Mouse (Mus musculus): ENCODE data around the gene Fahd1. TPM values are rescaled to one million over a fixed set of nuclear protein-coding genes. Genes with fewer than 3 reads are reported as not detected.
A peak's percentile ranks its signal among the peaks of the same experiment; 100 is the strongest.

Gene Fahd1
- total RNA-seq, 2 experiments from 2014 or later, result 58.0 to 71.4 TPM

DNA sequence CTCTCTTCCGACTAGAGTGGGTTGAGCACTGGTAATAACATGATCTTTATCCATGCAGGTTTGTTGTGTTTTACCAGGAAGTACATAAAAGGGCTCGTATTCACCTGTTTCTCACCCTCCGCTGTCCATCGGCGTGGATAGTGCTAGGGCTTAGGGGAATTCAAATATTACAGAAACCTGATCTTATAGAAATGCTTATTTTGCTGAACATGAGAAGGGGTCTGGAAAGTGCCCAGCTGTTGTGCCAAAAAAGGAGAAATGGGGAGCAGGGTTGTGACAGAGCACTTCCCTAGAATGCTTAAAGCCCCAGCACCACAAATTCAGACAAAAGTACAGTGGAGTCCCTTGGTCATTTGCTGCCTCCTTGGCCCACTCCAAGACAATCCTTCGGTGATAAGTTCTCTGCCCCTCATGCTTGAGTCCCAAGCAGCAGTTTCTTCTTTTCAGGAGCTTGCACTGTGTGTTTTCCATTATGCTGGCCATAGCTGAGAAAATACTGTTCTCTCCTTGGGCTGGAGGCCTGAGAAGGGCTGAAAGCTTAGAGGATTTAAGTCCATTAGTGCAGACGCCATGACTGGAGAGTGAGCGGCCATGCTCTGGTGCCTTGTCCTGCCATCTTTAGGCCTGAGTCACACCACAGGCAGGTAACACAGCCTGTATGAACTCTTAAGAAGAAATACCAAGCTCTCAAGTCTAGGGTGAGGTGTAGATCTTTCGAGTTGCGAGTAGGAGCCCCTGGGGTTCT lies 1.4 kb upstream of the Fahd1 start:
- ATAC-seq (replicated peaks; ENCODE audit: low FRiP score, poor library complexity, severe bottlenecking), result no peak

DNA sequence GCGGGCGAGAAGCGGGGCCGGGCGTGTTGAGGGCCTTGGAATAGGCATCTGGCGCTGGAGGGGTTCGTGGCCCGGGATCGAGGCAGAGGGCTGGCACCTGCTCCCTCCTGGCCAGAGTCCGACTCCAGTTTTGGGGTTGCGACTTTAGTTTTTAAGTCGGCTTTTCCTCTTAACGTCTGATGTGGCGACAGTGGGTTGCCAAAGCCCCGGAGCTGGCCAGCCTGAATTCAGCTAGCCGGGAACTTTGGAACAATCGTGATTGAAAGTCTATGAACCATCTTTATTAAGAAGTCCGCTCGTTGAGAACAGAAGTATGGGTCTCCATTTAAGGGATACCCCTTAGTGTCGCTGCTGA lies 586 bp upstream of the Fahd1 start:
- no peak for ATAC-seq (replicated peaks; ENCODE audit: low FRiP score, poor library complexity, severe bottlenecking)

DNA sequence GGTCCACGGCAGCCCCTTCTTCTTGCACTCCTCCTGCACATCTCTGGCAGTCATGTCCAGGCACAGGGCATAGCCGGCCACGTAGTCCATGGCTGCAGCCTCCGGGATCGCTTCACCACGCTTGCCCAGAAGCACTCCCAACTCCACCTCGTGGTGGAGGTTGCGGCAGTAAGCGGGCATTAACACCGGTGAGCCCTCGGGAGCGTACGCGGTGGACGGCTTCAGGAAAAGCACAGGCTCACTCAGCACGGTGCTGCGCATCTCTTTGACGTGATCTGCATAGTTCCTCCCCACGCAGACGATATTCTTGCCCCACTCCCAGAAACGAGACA lies 465 bp downstream of the Fahd1 start:
- peak; percentile 52 for ATAC-seq (replicated peaks; ENCODE audit: low FRiP score, poor library complexity, severe bottlenecking)

DNA sequence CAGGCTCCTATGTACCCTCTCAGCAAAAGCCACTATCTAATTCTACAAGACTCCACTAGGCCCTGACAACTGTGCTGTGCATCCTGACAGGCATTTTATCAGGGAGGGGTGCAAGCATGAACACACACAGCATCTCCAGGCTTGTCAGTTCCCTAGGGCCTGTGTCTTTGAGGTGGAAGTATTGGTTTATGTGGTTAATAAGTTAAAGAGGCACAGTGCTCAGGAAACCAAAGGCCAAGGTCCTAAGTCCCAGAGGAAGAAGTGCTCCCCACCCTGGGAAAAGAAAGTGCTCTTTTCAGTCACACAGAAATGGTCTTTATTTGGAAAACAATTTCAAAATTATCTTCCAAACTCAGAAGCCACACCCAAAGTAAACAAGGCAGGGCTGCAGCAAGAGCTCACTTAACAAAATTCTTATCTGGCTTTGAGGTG lies 1.5 kb downstream of the Fahd1 start:
- ATAC-seq (replicated peaks; ENCODE audit: low FRiP score, poor library complexity, severe bottlenecking), result peak; percentile 36

DNA sequence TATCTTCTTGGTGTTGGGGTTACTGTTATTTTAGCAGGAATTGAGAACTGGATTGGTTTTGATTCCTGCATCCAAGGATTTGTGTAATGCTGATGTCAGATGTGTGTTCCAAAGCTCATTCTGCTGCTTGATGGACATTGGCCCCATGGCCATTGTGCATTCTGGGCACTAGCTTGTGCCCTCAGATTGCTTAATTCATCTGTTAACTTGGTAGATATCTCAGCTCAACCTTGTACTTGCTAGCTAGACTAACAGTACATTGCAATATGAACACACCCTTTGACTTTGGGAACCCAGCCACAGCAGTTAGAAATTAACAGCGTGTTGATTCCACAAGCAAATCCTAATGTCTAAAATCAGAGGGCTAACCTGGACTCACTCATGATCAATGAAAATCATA lies 2.8 kb downstream of the Fahd1 start:
- ATAC-seq (replicated peaks; ENCODE audit: low FRiP score, poor library complexity, severe bottlenecking), result no peak

DNA sequence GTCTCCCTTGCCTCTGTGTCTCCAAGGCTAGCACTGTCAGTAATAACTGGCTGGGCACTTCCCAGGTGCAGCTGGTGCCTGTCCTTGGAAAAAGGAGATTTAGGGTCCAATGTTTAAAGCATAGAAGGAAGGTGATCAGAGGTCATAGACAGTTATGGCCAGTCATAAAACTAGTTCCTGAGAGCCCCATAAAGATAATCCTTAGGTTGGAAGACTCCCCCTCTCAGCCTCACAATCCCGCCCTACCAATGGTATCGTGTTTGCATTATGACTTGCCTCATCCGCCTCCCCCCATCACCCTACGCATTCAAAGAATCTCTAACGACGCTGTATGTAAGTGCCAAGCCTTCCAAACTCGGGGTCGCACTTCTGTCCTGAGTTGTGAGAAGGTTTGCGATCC lies 5.6 kb downstream of the Fahd1 start:
- no peak for ATAC-seq (replicated peaks; ENCODE audit: low FRiP score, poor library complexity, severe bottlenecking)

DNA sequence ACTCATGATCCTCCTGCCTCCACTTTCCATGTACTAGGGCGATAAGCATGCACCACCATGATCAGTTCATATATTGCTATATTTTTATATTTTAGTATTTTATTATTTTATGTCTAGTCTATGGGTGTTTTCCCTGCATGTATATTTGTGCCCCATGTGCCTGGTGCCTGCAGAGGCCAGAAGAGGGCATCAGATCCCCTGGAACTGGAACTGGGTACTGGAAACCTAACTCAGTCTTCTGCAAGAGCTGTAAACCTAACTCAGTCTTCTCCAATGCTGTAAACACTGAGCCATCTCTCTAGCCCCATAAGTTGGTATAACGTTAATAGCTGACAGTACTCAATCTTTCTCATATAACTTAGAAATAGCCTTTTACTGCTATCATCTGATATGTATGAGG lies 7.5 kb downstream of the Fahd1 start:
- ATAC-seq (replicated peaks; ENCODE audit: low FRiP score, poor library complexity, severe bottlenecking), result peak; percentile 79

DNA sequence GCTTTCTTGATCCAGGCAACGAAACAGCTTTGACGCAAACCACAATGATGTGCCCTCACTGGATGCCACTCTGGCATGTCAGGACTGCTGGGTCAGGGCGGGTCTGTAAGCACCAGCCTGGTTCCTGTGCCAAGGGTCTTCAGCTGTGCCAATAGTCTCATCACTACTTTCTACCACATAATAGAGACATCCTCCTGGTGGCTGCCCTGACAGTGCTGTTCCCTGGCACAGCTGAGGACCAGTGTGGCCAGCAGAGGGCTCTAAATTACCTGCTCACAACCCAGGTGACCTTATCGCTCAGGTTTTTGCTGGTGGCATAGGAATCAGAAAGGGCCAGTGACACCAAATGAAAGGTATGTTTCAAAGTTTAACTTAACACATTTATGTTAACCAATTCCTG lies 9.0 kb downstream of the Fahd1 start:
- peak; percentile 85 for ATAC-seq (replicated peaks; ENCODE audit: low FRiP score, poor library complexity, severe bottlenecking)

DNA sequence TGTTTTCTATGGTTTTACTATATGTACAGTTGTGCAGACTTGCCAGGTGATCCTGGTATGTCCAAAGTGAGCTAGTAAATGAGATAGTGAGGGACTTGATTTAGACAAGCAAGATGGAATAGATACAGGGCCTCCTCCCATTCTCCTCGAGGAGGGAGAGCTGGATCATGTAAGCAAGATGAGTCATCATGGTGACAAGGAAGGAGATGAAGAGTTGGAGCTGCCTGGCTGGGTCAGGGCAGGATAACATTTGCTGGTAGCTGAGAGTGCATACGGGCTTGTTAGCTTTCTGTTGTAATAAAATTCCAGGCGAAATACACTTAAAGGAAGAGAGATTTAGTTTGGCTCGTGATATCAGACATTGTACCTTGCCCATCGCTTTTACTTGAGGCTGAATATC lies 9.8 kb downstream of the Fahd1 start:
- ATAC-seq (replicated peaks; ENCODE audit: low FRiP score, poor library complexity, severe bottlenecking), result no peak

DNA sequence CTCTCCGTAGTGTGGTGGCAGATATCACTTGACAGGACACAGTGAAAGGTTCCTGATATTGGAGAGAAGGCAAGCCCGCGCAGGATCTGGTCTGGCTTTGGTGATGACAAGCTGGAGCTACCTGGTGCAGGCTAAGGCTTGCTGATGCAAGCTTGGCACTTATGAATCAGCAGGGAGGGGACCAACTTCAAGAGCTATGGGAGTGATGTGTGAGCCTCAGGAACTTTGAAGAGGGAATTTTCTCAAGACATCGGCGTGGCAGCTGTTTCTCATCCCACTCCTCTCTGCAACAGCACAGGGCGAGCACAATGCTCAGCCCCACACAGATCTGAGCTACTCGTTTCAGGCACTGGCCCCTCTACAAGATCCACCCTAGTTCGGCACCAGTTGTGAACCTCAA lies 10.3 kb downstream of the Fahd1 start, which contains the start of gene Hagh:
Gene Hagh (plus strand): TSS at position 302 of the 400 bp plus-strand sequence.
- ATAC-seq (replicated peaks; ENCODE audit: low FRiP score, poor library complexity, severe bottlenecking), result no peak

DNA sequence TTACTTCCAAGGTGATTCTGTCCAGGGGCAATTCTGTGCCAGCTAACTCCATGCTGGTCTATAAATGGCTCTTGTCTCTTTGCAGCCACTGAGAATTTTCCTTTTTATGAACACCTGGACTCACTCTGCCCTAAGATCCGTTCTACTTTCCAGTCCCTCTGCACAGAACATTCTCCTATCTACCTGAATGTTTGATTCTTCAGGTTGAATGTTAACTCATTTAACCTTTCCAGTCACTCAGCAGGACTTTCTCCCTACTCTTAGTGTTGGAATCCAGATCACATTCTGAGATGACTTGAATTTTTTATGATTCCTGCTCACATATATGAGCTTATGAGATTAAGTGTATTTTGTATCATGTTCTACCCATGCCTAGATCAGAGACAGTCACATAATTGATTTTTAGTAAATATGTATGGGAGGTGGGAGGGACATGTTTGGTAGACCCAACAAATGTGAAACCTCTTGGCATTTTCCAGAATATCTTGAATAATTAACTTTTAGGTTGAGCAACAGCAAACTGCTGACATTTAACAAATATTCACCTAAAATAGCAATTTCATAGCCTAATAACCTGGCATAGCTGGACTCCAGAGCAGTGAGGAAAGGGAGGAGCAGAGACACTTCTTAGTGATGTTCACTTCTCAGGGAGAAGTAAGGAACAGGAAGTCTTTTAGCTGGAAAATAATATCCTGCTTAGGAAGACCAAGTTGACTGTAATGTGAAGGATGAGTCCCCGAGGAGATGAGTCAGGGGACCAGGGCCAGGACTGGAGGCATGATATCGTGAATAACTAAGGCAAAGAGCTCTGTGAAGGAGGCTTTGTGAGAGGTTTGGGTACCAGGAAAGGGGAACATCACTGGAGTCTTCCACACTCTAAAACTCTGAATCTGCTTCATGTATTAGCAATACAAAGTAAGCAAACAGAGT lies 28.5 kb downstream of the Fahd1 start:
- ATAC-seq (replicated peaks; ENCODE audit: low FRiP score, poor library complexity, severe bottlenecking), result no peak

DNA sequence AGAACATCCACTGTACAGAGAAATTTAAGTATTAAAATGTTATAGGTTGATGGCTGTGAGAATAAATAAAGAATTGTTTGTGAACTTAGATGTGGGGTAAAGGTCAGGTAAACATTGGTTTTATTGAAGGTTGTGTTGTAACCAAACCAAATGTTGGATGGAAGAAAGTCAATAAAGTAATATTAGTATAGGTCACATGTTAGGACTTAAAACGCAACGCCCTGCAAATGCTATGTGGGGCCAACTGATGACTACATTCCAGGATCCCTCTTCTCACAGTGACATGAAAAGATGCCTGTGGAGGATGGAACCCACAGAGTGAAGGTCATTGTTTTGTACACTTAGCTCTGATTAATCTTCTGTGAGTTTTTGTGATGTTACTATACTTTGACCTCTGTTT lies 30.7 kb downstream of the Fahd1 start:
- ATAC-seq (replicated peaks; ENCODE audit: low FRiP score, poor library complexity, severe bottlenecking), result no peak

DNA sequence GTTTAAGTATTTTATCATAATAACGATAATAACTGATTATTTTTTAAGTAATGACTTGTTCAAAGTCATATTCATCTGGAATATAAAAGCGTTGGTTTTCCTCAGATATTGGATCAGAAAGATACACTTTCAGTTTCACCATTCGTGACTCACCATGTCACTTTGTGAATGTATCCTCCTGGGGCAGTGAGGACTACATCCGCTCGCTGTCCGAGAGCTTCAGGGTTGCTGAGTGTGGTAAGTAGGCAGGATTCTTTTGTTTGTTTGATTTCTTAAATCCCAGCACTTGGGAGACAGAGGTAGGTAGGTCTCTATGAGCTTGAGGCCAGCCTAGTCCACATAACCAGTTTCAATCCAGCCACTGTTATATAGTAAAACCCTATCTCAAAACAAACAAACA lies 32.0 kb downstream of the Fahd1 start:
- no peak for ATAC-seq (replicated peaks; ENCODE audit: low FRiP score, poor library complexity, severe bottlenecking)

DNA sequence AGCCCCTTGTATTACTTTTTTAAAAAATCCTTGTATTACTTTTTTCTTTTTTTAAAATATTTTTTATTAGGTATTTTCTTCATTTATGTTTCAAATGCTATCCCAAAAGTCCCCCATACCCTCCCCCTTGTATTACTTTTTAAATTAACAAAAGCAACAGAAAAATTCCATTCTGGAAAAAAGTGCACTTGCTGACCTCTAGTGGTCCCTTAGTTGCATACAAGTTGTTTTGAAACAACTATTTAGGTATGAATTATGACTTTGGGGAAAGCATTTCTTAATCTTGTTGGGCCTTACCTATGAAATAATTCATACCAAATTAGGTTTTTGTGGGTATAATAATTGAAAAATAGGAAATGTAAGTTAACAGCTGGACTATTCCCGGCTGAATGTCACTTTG lies 32.7 kb downstream of the Fahd1 start:
- no peak for ATAC-seq (replicated peaks; ENCODE audit: low FRiP score, poor library complexity, severe bottlenecking)

DNA sequence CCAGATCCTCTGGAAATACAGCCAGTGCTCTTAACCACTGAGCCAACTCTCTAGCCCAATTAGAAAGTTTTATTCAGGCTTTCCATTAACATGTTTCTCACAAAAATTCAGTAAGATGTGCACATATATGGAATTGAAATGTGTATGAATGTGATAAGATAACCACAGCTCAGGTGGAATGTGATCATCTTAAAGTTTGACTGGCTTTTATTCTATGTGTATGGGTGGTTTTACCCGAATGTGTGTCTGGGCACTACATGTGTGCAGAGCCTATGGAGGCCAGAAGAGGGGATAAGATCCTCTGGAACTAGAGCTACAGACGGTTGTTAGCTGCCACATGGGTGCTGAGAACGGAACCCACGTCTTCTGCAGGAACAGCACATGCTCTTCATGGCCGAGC lies 34.9 kb downstream of the Fahd1 start:
- peak; percentile 65 for ATAC-seq (replicated peaks; ENCODE audit: low FRiP score, poor library complexity, severe bottlenecking)

DNA sequence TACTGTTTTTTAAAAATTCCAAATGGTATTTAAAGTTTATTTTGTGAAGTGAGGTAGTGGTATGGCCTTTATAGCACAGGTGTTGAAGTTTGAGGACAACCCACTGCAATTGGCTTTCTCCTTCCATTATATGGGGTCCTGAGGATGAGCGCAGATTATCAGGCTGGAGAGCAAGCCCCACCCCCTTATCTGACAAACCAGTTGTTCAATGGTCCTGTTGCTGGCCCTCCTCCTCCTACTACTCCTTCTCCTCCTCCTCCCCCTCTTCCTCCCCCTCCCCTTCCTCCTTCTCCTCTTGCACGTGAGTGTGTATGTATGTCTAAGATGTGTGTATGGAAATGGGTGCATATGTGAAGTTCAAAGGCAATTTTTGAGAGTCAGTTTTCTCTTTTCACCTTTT lies 37.9 kb downstream of the Fahd1 start:
- peak; percentile 55 for ATAC-seq (replicated peaks; ENCODE audit: low FRiP score, poor library complexity, severe bottlenecking)

DNA sequence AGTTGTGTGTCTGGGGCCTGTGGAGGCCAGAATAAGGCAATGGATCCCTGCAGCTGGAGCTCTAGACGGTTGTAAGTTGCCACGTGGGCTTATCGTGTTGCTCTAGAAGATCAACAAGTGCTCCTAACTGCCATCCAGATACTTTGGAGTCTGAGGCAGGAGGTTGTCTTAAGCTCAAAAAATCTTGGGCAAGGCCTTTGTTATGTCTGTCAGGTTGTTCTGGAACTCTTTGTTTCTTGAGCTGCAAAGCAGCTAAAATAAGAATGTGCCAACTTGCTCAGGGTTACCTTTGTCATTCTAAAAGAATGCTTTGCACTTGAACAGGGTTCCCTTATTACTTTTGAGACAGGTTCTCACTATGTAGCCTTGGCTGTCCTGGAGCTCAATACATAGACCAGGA lies 39.0 kb downstream of the Fahd1 start:
- ATAC-seq (replicated peaks; ENCODE audit: low FRiP score, poor library complexity, severe bottlenecking), result no peak

DNA sequence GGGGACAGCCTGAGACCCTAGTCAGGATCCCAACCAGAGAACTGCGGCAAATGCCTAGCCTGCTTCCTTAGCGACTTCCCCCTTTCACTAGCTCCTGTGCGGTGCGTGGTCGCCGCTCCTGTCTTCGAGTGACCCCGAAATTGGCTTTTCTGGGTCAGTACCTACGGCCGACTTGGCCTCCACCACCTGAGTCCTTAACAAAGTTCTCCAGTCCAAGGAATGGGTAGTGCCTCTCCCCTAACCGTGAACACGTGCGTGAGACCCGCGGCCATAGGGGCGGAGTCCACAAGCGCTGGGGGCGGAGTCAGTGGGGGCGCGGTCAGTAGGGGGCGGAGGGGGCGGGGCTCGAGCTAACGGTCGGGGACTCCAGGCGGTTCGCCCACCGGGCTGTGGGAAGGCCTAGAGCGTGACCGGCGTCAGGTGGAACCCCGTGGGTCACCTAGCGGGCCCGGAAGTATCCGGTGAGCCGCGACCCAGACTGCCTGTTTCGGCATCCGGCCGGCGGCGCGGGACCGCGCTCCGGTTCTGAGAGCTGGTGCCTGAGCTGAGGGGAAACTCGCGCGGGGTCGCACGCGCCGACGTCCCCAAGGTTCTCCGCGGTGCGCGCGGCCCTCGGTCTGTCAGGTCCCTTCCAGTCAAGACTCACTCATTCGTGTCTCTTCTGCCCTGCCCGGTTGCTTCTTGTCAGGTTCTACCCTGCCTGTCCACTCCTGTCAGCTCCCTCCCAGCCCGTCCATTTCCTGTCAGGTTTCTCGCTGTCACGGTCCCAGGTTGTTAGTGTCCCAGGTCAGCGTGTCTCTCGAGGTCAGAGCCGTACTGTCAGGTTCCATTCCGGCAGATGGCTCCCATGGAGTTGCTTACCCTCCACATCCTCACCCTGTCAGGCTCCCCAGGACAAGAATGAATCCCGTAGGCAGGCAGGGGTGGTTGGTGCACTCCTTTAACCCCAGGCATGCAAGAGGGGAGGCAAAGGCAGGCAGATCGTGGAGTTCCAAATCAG lies 45.9 kb downstream of the Fahd1 start, which contains the start of gene Meiob:
Gene Meiob (plus strand): TSS at position 338 of the 1,000 bp plus-strand sequence.
- ATAC-seq (replicated peaks; ENCODE audit: low FRiP score, poor library complexity, severe bottlenecking), result peak; percentile 89

DNA sequence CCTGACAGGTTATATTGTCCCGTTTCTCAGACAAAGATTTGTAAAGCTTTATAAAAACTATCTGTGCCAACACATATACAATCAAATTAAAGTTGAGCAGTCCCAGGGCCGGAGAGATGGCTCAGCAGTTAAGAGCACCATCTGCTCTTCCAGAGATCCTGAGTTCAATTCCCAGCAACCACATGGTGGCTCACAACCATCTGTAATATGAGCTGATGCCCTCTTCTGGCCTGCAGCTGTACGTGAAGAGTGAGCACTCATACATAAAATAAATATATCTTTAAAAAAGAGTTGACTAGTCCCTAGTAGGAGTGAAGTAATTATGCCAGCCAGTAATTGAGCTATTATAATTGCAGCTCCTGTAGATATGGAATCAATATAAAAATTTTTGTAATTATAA lies 49.6 kb downstream of the Fahd1 start:
- no peak for ATAC-seq (replicated peaks; ENCODE audit: low FRiP score, poor library complexity, severe bottlenecking)

DNA sequence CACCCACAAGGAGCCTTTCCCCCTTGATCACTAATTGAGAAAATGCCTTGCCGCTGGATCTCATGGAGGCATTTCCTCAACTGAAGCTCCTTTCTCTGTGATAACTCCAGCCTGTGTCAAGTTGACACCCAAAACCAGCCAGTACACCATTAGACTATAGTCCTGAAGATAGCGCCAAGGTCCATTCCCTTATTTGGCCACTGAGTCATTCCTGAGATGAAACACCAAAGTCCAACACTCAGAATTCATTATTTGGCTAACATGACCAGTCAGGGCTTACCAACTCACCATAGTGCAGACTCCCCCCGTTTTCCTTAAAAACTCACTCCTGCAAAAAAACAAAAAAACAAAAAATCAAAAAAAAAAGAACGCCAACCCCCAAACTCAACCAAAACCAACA lies 50.7 kb downstream of the Fahd1 start:
- ATAC-seq (replicated peaks; ENCODE audit: low FRiP score, poor library complexity, severe bottlenecking), result no peak
